Mouse (Mus musculus) induced T-regulatory cell, adult 2 months (primary cell): ENCODE measurements around the gene Gpr82.

Experiments used
- DNase-seq: peaks from one replicate; pipeline ENCODE4 v3.0.0-alpha.2; 2012; ENCODE audit warnings: low read depth

The Gpr82 gene

DNA sequence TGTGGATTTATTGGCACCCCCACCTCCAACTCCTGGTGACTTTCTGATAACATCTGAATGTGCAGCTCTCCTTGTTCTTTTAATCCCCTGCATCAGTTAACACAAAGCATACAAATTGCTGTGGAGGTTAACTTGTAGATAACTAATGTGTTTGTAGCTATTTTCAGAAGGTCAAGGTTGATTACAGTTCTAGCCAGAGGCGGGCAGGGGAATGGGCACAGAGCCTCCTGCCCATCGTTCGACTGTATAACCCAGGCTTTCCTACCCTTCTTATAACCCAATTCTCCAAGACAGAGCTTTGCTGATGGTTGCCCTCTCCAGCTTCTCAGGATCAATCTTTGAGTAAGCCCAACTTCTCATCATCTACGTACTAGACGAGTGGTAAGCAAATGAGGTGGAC is at the start of gene Gpr82:
Gpr82 (plus strand) TSS at position 301 of the 400 bp plus-strand sequence.
- DNase-seq: no peak

DNA sequence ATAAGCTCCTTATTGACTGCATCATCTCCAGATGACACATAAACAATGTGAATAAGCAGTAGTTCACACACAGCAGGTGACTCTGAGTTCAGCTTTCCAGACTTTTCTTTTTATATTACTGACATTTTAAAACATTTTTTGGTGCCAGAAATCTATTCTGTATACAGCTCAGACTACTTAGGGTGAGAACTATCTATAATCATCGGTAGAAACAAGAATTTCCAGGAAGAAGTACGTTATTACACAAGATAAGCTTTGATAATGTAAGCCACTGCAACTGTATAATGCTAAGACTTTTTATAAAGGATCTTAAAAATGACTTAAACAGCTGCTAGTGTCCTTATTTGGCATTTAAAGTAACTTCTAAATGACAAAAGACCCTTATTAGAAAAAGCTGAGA is 49.0 kb upstream of the Gpr82 start:
- DNase-seq: no peak

DNA sequence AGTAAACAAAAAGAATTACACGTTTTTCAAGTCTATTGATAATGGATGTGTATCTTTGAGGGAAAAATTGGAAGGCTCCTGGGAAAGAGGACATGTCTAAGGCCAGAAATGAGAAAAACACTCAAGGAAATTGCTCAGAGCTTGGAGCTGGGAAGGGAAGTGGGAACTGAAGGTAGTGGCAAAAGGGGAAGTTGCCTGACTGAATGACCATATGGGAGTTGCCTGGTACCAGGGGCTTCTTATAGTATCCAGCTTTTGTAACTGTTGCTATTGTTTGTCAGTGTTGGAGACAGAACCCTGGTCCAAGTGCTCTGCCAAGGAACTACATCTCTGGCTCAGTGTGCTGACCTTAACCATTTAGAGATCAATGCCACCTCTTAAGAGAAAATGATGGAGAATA is 44.4 kb upstream of the Gpr82 start:
- no peak for DNase-seq

DNA sequence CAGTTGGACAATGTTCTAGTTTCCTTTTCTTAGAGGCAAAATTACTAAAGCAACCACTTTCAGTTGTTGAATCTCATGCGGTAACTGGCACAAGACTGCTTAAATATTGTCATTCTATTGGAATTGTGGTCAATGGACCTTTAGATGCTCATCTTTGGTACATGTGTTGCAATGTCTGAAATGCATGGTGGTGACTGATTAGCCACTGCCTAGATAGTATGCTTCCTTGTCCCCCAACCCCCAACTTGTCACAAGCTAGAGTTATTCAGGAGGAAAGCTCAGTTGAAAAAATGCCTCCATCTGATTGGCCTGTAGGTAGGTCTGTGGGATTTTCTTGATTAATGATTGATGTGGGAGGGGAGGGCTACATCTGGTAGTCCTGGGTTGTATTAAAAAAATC is 43.9 kb upstream of the Gpr82 start:
- DNase-seq: no peak

DNA sequence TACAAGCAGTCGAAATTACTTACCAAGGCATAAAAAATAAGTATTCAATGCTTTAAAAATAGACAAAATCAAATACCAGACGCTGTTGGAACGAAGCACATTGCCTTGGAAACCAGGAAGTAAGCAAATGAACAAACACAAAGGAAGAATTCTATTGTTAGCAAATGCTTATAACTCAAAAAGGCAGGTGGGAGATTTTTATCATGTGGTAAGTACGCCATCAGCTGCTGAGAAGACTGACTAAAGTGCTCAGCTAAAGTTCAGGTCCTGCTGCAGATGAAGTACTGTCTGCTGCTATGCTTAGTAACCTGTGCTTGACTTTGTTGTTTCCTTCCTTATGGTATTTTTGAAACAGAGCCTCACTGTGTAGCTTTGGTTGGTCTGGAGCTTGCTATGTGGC is 42.7 kb upstream of the Gpr82 start:
- peak; percentile 11 for DNase-seq

DNA sequence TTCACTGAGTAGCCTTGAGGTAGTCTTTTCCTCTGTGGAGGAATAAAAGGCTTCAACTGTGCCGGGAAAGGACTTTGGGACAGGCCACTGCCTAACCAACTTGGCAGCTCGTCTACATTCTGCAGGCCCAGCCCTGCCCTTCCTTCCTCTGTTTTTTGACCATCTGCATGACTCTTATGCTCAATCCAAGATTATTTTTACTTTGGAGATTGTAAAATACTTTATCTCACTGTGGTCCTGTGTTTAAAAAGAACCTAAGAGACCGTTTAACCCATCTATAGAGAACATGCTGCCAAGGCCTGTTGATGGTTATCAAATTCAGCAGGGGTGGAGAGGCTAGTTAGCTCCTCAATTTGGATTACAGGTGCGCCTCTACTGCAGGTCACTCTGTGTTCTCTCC is 39.7 kb upstream of the Gpr82 start:
- no peak for DNase-seq

DNA sequence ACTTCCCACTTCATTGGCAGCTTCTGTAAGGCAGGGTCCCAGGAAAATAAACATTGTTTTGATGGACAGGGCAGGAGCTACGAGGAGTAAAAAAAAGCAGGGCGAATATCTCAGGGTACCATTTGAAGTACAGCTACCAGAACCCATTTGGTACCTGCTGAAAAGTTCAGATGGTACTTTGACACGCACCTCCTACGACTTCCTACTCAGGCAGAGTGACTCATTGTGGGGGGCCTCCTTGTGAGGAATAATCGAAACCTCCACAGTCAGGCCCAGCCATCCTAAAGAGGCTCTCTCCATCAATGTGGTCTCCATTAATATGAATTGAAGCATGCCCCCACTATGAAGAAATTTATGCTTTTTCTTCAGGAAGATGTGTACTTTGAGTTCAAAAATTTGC is 38.5 kb upstream of the Gpr82 start:
- peak; percentile 34 for DNase-seq

DNA sequence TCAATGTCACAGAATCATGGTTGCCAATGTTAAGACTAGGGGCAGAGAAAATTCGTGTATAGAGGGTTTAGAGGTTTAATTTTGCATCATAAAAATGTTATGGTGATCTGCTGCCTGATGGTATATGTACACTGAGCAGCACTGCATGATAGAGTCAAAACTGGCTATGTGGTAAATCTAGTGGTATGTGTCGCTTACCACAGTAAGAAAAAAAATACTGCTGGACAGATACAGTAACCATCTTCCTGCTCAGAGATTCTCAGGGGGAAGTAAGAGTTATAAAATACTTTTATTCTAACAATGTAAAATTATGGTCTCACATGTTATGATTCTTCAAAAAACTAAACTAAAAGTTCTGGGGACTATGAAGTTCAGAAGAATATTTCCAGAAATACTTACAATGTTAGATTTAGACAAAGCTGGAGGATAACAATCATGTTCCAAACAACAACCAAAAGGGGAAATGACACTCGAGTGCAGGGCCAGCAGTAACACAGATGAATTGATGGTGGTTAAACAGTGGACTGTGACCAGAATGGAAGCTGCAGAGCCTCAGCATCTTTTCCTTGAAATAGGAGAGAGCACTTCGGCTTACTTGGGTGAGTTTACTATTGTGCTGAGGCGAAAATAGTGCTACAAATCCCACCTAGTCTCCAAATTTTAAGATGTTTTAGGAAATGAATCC is 29.4 kb upstream of the Gpr82 start, which contains the start of gene Gpr34:
Gpr34 (plus strand) TSS at position 491 of the 685 bp plus-strand sequence.
- no peak for DNase-seq

DNA sequence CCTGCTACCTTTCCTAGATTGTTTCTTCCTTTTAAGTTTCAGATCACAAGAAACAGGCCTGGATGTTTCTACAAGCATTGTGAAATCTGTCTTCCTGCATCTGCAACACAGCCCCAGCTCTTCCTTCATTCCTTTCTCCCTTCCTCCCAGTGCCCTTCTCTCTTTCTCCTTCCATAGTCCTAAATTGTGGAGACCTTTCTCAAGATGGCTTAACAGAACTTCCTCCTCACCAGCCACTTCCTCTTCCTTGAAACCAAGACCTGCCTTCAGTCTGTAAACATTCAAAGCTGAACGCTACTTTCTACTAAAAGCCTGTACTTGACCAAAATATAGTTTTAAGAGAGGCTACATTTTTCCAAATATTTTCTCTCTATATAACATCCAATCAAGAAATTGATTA is 24.8 kb upstream of the Gpr82 start:
- no peak for DNase-seq

DNA sequence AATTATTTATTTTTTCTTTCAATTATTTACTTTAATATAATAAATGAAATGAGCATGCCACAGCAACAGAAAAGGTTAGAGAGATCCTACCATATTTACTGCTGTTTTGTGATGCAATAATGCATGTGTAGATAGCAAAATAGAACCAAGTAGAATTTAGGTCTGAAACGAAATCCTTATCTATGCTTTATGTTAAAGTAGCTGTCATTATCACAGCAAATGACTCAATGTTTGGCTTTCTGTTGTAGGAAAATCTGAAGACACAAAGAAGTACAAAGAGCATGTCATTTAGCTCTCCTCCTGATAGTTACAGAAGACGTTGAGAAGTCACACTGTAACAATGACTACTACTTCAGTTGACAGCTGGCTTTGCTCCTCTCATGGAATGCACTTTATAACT is 22.3 kb upstream of the Gpr82 start:
- no peak for DNase-seq

DNA sequence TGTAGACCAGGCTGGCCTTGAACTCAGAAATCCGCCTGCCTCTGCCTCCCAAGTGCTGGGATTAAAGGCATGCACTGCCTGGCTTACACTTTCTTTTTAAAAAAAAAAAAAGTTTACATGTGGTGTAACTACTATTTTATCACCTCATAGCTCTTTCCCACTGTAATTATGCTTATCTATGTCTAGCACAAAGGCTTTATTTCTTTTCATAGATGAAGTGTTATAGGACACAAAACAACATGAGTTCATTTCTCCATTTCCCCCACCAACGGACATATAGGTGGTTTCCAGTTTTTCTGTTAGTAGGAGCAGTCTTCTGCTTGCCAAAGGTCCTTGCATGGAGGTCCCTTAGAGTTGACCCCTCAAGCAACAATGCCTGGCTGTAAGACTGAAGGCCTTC is 9.3 kb upstream of the Gpr82 start:
- no peak for DNase-seq

DNA sequence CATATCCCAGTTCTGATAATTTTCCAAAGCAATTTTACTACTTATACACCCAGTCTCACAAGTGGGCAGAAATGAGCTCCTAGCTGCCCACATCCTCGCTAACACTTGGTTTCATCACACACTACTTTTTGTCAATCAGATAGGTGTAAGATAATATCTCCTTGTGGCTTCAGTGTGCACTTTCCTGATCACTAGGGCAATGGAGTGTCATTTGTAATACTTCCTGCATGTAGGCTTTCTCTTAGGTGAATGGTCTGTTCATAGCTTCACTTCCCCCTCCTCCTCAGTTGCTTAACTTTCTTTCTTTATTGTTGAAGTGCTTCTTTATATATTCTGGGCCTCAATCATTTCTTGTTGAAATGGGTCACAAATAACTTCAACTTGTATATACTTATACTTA is 8.9 kb upstream of the Gpr82 start:
- peak; percentile 60 for DNase-seq

DNA sequence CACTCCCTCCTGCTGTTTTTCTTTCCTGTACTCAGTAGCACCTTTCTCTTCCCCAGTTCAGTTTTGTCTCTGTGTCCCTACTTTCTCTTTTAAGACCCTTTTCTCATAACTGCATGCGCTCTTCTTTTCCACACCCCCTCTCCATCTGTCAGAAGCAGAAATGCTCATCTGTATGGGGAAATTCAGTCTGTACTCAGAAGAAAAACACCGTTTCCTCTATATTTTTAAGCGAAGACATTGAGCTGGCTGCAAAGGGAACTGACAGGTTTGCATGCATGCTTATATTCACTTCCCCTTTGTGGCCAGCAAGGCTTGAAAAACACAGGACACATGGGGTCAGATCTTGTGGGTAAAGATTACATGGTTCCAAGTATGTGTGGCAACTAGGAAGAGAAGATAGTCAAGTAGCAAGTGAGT is 6.2 kb upstream of the Gpr82 start:
- DNase-seq: peak; percentile 43

DNA sequence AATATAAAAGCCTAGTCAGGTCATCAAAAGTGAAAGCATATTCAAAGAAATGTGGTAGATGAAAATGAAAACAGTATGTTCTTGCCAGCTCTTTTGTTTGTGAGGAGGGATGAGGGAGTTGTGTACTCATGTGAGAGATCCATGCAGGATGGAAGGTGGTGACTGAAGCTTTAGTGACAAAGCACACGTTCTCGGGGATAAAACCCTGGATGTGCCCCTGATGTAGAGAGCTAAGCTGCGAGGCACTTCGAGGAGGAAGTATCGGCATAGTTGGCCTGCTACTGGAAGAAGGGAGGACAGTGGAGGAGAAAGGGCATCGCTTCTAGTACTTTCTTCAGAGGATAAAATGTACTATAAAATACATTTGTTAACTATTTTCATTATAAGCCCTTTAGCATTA is 5.3 kb upstream of the Gpr82 start:
- peak; percentile 43 for DNase-seq

DNA sequence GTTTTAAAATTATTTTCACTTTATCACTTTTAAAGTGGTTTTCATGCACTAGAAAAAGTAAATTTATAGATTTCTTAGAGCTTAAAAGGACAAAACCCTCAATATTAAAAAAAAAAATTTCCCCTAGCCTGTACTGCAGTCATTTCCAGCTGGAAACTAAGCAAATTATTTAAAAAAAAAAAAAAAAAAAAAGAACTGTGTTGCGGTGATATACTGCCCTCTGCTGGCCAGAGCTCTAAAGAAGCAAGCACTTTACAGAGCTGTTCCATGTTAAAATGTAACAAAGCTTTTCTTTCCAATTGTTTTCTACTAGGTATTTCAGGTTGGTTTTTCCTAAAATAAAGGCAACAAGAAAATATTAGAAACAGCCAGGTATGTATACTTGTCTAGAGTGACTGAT is 4.4 kb upstream of the Gpr82 start:
- peak; percentile 81 for DNase-seq

DNA sequence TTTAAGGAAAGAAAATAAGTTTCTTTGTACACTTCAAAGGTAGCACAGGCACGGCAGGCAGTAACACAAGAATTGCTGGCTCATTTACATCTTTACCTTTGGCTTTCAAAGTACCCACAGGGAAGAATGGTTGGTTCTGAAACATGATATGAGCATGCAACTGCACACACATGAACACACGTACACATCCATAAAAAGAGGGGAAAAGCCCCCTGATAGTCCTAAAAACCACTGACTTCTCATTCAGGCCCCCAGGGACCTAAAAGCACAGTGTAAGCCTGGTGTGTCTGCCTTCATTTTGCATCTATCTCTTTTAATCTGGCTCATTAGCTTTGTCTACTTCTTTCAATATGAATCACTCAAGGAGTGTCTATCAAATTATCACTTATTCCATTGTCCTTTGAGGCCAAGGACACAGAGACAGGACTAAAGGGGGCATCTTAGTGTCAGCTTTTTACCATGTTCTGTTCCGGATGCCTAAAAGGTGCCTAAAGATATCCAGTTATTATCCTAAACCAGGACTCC is 2.5 kb upstream of the Gpr82 start:
- no peak for DNase-seq

DNA sequence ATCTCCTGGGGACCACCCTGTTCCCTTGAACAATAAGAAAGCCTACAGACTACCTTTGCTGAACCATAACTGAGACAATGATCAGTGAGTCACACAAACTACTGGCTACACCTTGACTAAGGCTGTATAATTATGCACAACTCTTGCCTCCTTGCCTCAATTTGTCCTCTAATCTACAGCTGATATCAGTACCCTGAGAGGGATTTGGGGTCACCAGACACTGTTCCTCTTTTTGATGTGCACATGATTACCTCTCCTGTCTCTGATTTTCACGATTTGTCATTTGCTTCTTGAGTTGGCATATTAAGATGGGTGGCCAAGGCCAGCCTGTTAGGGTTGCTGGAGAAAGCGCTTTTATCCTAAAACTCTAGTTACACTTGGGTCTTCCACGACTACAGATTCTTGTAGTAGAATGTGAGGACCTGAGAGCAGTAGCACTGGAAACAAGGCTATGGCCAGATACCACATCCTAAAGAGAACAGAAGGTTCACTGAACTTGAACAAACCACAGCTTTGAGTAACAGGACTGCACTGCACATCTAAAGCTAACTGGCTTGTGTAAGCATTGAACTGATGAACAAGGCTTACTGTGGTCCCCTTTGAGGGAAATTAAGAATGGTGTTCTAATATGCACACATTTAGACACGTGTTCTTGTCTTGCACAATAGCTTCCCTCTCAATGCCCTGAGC is 1.8 kb upstream of the Gpr82 start:
- DNase-seq: no peak

DNA sequence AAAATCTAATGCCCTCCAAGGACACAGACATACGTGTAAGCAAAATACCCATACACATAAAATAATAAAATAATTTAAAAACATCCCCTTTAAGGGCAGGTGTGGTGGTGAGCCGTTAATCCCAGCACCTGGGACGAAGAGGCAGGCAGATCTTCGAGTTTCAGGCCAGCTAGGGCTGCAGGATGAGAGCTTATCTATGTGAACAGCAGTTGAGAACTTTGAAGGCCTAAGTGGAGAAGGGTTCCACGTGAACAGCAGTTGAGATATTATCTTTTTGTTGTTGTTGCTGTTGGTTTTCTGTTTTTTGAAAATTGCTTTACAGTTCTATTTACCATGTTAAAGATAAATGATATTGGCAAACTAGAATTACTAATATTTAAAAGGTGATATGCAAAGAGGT is 7.7 kb downstream of the Gpr82 start:
- no peak for DNase-seq

DNA sequence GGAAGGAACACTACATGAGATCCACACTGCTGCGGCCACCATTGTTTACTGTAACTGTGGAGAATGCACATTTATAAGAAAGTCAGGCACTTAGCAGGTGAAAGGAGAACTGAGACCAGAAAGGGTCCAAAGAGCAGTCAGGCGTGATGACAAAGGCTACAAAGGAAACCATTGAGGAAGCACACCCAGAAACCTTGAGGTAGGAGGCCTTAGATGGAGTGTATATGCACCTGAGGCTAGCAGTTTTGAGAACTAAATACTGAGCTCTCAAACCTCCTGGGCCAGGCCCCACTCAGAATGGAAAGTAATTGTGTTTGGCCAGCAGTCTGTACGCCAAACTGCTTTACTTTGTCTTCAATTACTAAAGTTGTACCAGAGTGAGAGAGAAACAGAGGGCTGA is 9.2 kb downstream of the Gpr82 start:
- DNase-seq: no peak

DNA sequence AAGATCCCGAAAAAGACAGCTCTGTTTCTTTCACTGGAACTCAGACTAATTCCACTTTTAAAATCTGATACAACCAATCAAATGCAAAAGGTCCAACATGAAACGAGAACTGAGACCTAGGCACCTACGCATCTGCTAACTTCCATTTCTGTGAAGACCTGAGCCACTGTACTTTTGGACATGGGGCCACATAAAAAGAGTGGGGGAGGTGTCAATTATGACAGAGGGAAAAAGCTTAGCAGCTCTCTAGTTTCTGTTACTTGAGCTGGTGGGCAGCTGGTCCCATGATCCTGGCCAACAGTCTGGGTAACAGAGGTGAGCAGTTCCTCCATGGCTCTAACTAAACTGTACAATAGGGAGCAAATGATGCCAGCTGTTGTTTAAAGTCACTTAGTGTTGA is 11.8 kb downstream of the Gpr82 start:
- no peak for DNase-seq

DNA sequence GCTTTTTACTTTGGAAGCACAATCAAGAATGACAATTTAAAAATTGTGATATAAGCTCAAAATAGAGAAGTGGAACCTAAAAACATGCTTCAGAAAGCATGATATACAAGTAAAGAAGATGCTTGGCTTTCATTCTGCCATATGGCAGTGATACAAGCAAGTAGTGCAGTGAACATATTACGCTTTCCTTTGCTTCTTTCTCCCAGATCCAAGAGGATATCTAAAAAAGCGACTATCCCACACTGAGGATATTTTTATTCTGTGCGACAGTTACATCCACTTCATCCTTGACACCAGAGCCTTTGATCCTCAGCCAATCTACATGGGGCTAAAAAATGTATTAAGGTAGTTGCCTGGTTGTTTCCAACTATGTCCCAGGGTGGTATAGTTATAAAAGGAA is 20.6 kb downstream of the Gpr82 start:
- DNase-seq: no peak

DNA sequence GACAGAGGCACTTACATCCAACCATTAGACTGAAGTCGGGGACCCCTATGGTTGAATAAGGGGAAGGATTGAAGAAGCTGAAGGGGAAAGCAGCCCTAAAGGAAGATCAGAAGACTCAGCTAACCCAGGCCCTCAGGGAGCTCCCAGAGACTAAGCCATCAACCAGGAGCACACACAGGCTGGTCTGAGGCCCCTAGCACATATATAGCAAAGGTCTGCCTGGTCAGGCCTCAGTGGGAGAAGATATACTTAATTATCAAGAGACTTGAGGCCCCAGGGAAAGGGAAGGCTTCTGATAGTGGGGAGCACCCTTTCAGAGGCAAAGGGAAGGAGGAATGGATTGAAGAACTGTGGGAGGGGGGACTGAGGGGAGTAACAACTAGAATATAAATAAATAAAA is 25.4 kb downstream of the Gpr82 start:
- no peak for DNase-seq

DNA sequence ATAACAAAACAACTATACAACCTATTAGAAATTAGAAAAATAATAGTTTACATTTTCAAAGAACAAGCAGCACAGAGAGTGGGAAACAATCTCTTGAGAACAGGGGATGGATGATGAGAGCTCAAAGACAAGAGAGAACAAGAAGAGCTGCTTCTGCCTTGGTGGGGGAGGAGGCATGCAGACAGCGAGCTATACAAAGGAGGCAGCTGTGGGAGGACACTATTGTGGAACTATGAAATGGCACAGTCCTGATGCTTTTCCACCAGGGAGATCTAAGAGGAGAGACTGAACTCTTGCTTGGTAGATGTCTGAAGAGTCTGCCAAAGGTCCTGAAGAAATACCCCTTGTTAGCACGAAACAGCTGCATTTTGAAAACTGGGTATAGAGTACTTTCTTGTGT is 27.2 kb downstream of the Gpr82 start:
- no peak for DNase-seq

DNA sequence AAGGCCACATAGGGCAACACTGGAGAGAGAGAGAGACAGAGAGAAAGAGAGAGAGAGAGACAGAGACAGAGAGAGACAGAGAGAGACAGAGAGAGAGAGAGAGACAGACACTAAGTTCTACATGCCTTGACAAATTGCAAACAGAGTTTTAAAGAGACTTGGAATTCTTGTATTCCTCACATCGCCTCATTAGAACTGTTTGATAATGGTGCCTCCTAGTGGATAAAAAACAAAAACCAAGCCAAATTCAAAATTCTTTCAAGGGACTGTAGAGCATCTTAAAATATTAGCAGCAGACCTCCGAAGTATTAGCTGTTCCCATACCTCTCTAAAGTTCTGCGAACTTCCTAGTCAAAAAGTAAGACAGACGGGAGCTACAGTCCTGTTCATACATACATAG is 30.7 kb downstream of the Gpr82 start:
- DNase-seq: peak; percentile 16
